Mouse (Mus musculus): Measurements from ENCODE around the gene Med1.
"Not testable (repeated sequence)": the region's sequence is repeated elsewhere in the genome, so short reads cannot be mapped to it uniquely, and the experiment has no call there.

The Med1 gene

GRCm38 (mm10) chr11:98192901-98193805, at the start of gene Med1:
Gene Med1, minus strand, starts transcription at chr11:98193293.
- DNase-seq (ENCODE audit: low spot score), result peak; percentile 95

- DNase-seq (ENCODE audit: low spot score), result no peak
Observed at GRCm38 (mm10) chr11:98238995-98239394, 45.9 kb upstream of the Med1 start.

- DNase-seq (ENCODE audit: low spot score), result no peak
Observed at GRCm38 (mm10) chr11:98238416-98238815, 45.3 kb upstream of the Med1 start.

GRCm38 (mm10) chr11:98226349-98226748, 33.3 kb upstream of the Med1 start:
- no peak for DNase-seq (ENCODE audit: low spot score)

- DNase-seq (ENCODE audit: low spot score), result no peak
Observed at GRCm38 (mm10) chr11:98213311-98213710, 20.2 kb upstream of the Med1 start.

GRCm38 (mm10) chr11:98209661-98210060, 16.6 kb upstream of the Med1 start:
- DNase-seq (ENCODE audit: low spot score), result not testable (repeated sequence)

- DNase-seq (ENCODE audit: low spot score), result not testable (repeated sequence)
Observed at GRCm38 (mm10) chr11:98206281-98206680, 13.2 kb upstream of the Med1 start.

- no peak for DNase-seq (ENCODE audit: low spot score)
Observed at GRCm38 (mm10) chr11:98205463-98205862, 12.4 kb upstream of the Med1 start.

- peak; percentile 28 for DNase-seq (ENCODE audit: low spot score)
Observed at GRCm38 (mm10) chr11:98203931-98204421, 10.9 kb upstream of the Med1 start.

- peak; percentile 65 for DNase-seq (ENCODE audit: low spot score)
Observed at GRCm38 (mm10) chr11:98203351-98203911, 10.3 kb upstream of the Med1 start.

GRCm38 (mm10) chr11:98202641-98203350, 9.7 kb upstream of the Med1 start, which contains the start of gene Cdk12:
Gene Cdk12, plus strand, starts transcription at chr11:98203059.
- peak; percentile 96 for DNase-seq (ENCODE audit: low spot score)

GRCm38 (mm10) chr11:98201791-98202640, 8.9 kb upstream of the Med1 start:
- peak; percentile 35 for DNase-seq (ENCODE audit: low spot score)

- no peak for DNase-seq (ENCODE audit: low spot score)
Observed at GRCm38 (mm10) chr11:98190820-98191219, 2.3 kb downstream of the Med1 start.

GRCm38 (mm10) chr11:98187640-98188395, 5.3 kb downstream of the Med1 start:
- no peak for DNase-seq (ENCODE audit: low spot score)

GRCm38 (mm10) chr11:98182149-98182548, 10.9 kb downstream of the Med1 start:
- DNase-seq (ENCODE audit: low spot score), result not testable (repeated sequence)

GRCm38 (mm10) chr11:98168400-98168799, 24.7 kb downstream of the Med1 start:
- no peak for DNase-seq (ENCODE audit: low spot score)

- no peak for DNase-seq (ENCODE audit: low spot score)
Observed at GRCm38 (mm10) chr11:98155094-98155493, 38.0 kb downstream of the Med1 start.

GRCm38 (mm10) chr11:98150625-98151156, 42.4 kb downstream of the Med1 start:
- DNase-seq (ENCODE audit: low spot score), result no peak

GRCm38 (mm10) chr11:98149786-98150624, 43.1 kb downstream of the Med1 start, which contains the start of gene Fbxl20:
Gene Fbxl20, minus strand, starts transcription at chr11:98150403.
- peak; percentile 95 for DNase-seq (ENCODE audit: low spot score)
